Mouse (Mus musculus): ENCODE measurements at regions not wholly inside any gene's neighbourhood (a gene's known extent, or its start where the extent isn't known, plus 50 kb on each side); places are given as distances from the start of the nearest gene placed in this dataset.
A peak's percentile ranks its signal among the peaks of the same experiment; 100 is the strongest.

GRCm38 (mm10) chr13:10741391-10741790 lies 380.7 kb upstream of the Chrm3 start:
- peak; percentile 1 for DNase-seq (ENCODE audit: low spot score)

GRCm38 (mm10) chr13:10725745-10726171 lies 365.1 kb upstream of the Chrm3 start:
- DNase-seq (ENCODE audit: low spot score), result no peak

GRCm38 (mm10) chr13:10725335-10725734 lies 364.7 kb upstream of the Chrm3 start:
- DNase-seq (ENCODE audit: low spot score), result no peak

- no peak for DNase-seq (ENCODE audit: low spot score)
These were observed 360.0 kb upstream of the Chrm3 start for GRCm38 (mm10) chr13:10720639-10721038.

GRCm38 (mm10) chr13:10711451-10711850 lies 350.8 kb upstream of the Chrm3 start:
- DNase-seq (ENCODE audit: low spot score), result no peak

GRCm38 (mm10) chr13:10710909-10711308 lies 350.3 kb upstream of the Chrm3 start:
- DNase-seq (ENCODE audit: low spot score), result peak; percentile 4

GRCm38 (mm10) chr13:10697146-10697545 lies 336.5 kb upstream of the Chrm3 start:
- no peak for DNase-seq (ENCODE audit: low spot score)

GRCm38 (mm10) chr13:10696181-10696977 lies 335.7 kb upstream of the Chrm3 start:
- DNase-seq (ENCODE audit: low spot score), result peak; percentile 62

GRCm38 (mm10) chr13:10691307-10691706 lies 330.7 kb upstream of the Chrm3 start:
- no peak for DNase-seq (ENCODE audit: low spot score)

GRCm38 (mm10) chr13:10687379-10687778 lies 326.7 kb upstream of the Chrm3 start:
- DNase-seq (ENCODE audit: low spot score), result no peak

- no peak for DNase-seq (ENCODE audit: low spot score)
These were observed 293.4 kb upstream of the Chrm3 start for GRCm38 (mm10) chr13:10654086-10654422.

- DNase-seq (ENCODE audit: low spot score), result no peak
These were observed 292.9 kb upstream of the Chrm3 start for GRCm38 (mm10) chr13:10653376-10654085.

- DNase-seq (ENCODE audit: low spot score), result peak; percentile 2
These were observed 276.2 kb upstream of the Chrm3 start for GRCm38 (mm10) chr13:10636859-10637258.

GRCm38 (mm10) chr13:10630467-10630866 lies 269.8 kb upstream of the Chrm3 start:
- DNase-seq (ENCODE audit: low spot score), result no peak

GRCm38 (mm10) chr13:10619661-10620060 lies 259.0 kb upstream of the Chrm3 start:
- no peak for DNase-seq (ENCODE audit: low spot score)

GRCm38 (mm10) chr13:10618421-10618954 lies 257.8 kb upstream of the Chrm3 start:
- DNase-seq (ENCODE audit: low spot score), result no peak

- no peak for DNase-seq (ENCODE audit: low spot score)
These were observed 214.3 kb upstream of the Chrm3 start for GRCm38 (mm10) chr13:10574951-10575350.

- DNase-seq (ENCODE audit: low spot score), result no peak
These were observed 206.2 kb upstream of the Chrm3 start for GRCm38 (mm10) chr13:10566825-10567224.

GRCm38 (mm10) chr13:10557559-10557958 lies 196.9 kb upstream of the Chrm3 start:
- DNase-seq (ENCODE audit: low spot score), result no peak

GRCm38 (mm10) chr13:10554595-10554994 lies 193.9 kb upstream of the Chrm3 start:
- DNase-seq (ENCODE audit: low spot score), result no peak

- no peak for DNase-seq (ENCODE audit: low spot score)
These were observed 182.1 kb upstream of the Chrm3 start for GRCm38 (mm10) chr13:10542723-10543122.

GRCm38 (mm10) chr13:10540197-10540940 lies 179.7 kb upstream of the Chrm3 start:
- peak; percentile 29 for DNase-seq (ENCODE audit: low spot score)

Data from lung, postnatal 25 days (tissue).